32 mouse cellular contexts compared by ENCODE assay signal in genomic region chr1:73531831-73532230, GRCm38 (mm10).
"Had no signal": no experiment of that assay in that cellular context is flagged by ENCODE, and none has a peak within 500 bp of the region (broad histone marks: within the 10 kb centered on the region; RNA-seq: fewer than 3 reads in every experiment).

No protein-coding gene starts in this region.

- H3K27me3 ChIP-seq: limb, embryonic 12.5 days; limb, embryonic 13.5 days; limb, embryonic 15.5 days; liver, embryonic 12.5 days; liver, embryonic 13.5 days; liver, embryonic 15.5 days; lung, embryonic 15.5 days; megakaryocyte, embryonic 14.5 days; midbrain, embryonic 12.5 days; midbrain, embryonic 13.5 days; midbrain, embryonic 15.5 days; neural tube, embryonic 12.5 days had no signal

- H3K4me1 ChIP-seq: limb, embryonic 12.5 days; liver, embryonic 12.5 days; liver, embryonic 13.5 days; liver, embryonic 15.5 days; lung, embryonic 15.5 days; megakaryocyte, embryonic 14.5 days; midbrain, embryonic 13.5 days; midbrain, embryonic 15.5 days had no signal

- H3K4me3 ChIP-seq: left cerebral cortex, adult 2 months; limb, embryonic 10.5 days; limb, embryonic 12.5 days; limb, embryonic 13.5 days; limb, embryonic 15.5 days; liver, embryonic 12.5 days; liver, embryonic 13.5 days; liver, embryonic 15.5 days; lung, embryonic 15.5 days; megakaryocyte, embryonic 14.5 days; midbrain, embryonic 10.5 days; midbrain, embryonic 12.5 days; midbrain, embryonic 13.5 days; midbrain, embryonic 15.5 days; myocyte; neural tube, embryonic 12.5 days had no signal

- ATAC-seq: liver, embryonic 12.5 days; liver, postnatal 0 days; lung, postnatal 0 days; midbrain, embryonic 13.5 days; midbrain, embryonic 15.5 days; midbrain, embryonic 16.5 days had no signal

- H3K9me3 ChIP-seq: limb, embryonic 10.5 days; limb, embryonic 12.5 days; limb, embryonic 13.5 days; limb, embryonic 15.5 days; liver, embryonic 12.5 days; liver, embryonic 13.5 days; liver, embryonic 15.5 days; lung, embryonic 15.5 days; midbrain, embryonic 10.5 days; midbrain, embryonic 12.5 days; midbrain, embryonic 13.5 days; midbrain, embryonic 15.5 days; neural tube, embryonic 12.5 days had no signal

- H3K27ac ChIP-seq: left cerebral cortex, adult 2 months; limb, embryonic 10.5 days; limb, embryonic 12.5 days; limb, embryonic 13.5 days; limb, embryonic 15.5 days; liver, embryonic 12.5 days; liver, embryonic 13.5 days; liver, embryonic 14.5 days; liver, embryonic 15.5 days; lung, embryonic 15.5 days; macrophage; midbrain, embryonic 10.5 days; midbrain, embryonic 12.5 days; midbrain, embryonic 13.5 days; midbrain, embryonic 15.5 days; neural tube, embryonic 12.5 days had no signal

- H3K9ac ChIP-seq: limb, embryonic 12.5 days; limb, embryonic 13.5 days; limb, embryonic 15.5 days; liver, embryonic 12.5 days; liver, embryonic 13.5 days; liver, embryonic 14.5 days; liver, embryonic 15.5 days; liver, postnatal 0 days; lung, embryonic 14.5 days; lung, embryonic 15.5 days; midbrain, embryonic 12.5 days; midbrain, embryonic 13.5 days; midbrain, embryonic 15.5 days; neural tube, embryonic 12.5 days had no signal

- DNase-seq: left cerebral cortex, postnatal 4 days; liver; liver, embryonic 13.5 days; liver, postnatal 0 days; lung, adult 18-20 months; lung, adult 2 months; lung, embryonic 14.5 days; lung, postnatal 10 days; lung, postnatal 14 days; lung, postnatal 36 days; lung, postnatal 4 days; midbrain, embryonic 14.5 days had no signal

- H3K36me3 ChIP-seq: limb, embryonic 10.5 days; limb, embryonic 12.5 days; limb, embryonic 13.5 days; limb, embryonic 15.5 days; liver, embryonic 12.5 days; liver, embryonic 13.5 days; liver, embryonic 15.5 days; lung, embryonic 15.5 days; midbrain, embryonic 10.5 days; midbrain, embryonic 12.5 days; midbrain, embryonic 13.5 days; midbrain, embryonic 15.5 days; neural tube, embryonic 12.5 days had no signal

- H3K4me2 ChIP-seq: limb, embryonic 12.5 days; limb, embryonic 13.5 days; limb, embryonic 15.5 days; liver, embryonic 11.5 days; liver, embryonic 12.5 days; liver, embryonic 13.5 days; liver, embryonic 15.5 days; lung, embryonic 14.5 days; lung, embryonic 15.5 days; midbrain, embryonic 12.5 days; midbrain, embryonic 13.5 days; midbrain, embryonic 15.5 days; neural tube, embryonic 12.5 days had no signal
